Comparison of ENCODE assay signal across 19 mouse cellular contexts in the genomic region with DNA sequence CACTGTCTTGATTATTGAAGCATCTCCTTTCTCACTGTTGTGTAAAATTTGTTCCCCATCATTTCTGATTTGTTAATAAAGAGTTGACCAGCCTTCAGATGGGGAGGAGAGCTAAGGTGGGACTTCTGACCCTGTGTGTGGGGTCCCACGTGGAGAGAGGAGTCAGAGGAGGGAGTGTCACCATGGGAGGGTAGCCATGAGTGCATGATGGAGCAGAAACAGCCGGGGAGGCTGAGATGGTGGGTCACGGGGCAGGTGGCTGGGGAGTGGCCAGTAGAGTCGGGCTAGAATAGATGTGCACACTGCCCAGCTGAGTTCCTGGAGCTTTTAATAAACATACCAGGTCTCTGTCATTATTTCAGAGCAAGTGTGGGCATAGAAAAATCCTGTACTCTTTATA.
"Had no signal": no experiment of that assay in that cellular context is flagged by ENCODE, and none has a peak within 500 bp of the region (broad histone marks: within the 10 kb centered on the region; RNA-seq: fewer than 3 reads in every experiment).

No protein-coding gene starts in this region.

- H3K4me3 ChIP-seq: midbrain, embryonic 10.5 days; midbrain, embryonic 12.5 days; myocyte; neural tube, embryonic 13.5 days; neural tube, embryonic 15.5 days had no signal

- H3K4me1 ChIP-seq: midbrain, embryonic 10.5 days; midbrain, embryonic 12.5 days; neural tube, embryonic 13.5 days; neural tube, embryonic 15.5 days had no signal

- H3K4me2 ChIP-seq: lung, embryonic 14.5 days; midbrain, embryonic 12.5 days; neural tube, embryonic 13.5 days; neural tube, embryonic 15.5 days had no signal

- H3K9ac ChIP-seq: lung, embryonic 14.5 days; midbrain, embryonic 12.5 days; neural tube, embryonic 13.5 days; neural tube, embryonic 15.5 days had no signal

- H3K36me3 ChIP-seq: neural tube, embryonic 13.5 days had no signal

- H3K27ac ChIP-seq: midbrain, embryonic 10.5 days; midbrain, embryonic 12.5 days; neural tube, embryonic 13.5 days; neural tube, embryonic 15.5 days had no signal

- DNase-seq: lung, adult 18-20 months; lung, embryonic 14.5 days; lung, postnatal 10 days; lung, postnatal 4 days; midbrain, embryonic 14.5 days; retina, postnatal 1 day; right cerebral cortex, adult 18-20 months; right cerebral cortex, postnatal 25 days; right cerebral cortex, postnatal 4 days; spleen, adult 18-20 months; thymus, adult 18-20 months; thymus, postnatal 14 days; thymus, postnatal 36 days had no signal

- H3K27me3 ChIP-seq: midbrain, embryonic 12.5 days; neural tube, embryonic 13.5 days; neural tube, embryonic 15.5 days had no signal

- H3K9me3 ChIP-seq: midbrain, embryonic 10.5 days; midbrain, embryonic 12.5 days; neural tube, embryonic 13.5 days; neural tube, embryonic 15.5 days had no signal

- ATAC-seq: midbrain, embryonic 16.5 days had no signal
